16 mouse cellular contexts compared by ENCODE assay signal in genomic region chr6:72279505-72279904, GRCm38 (mm10). TPM values are rescaled to one million over a fixed set of nuclear protein-coding genes. Genes with fewer than 3 reads are reported as not detected.
DNase-seq lines count a peak whose midpoint lies in the region; ATAC-seq and TF ChIP-seq lines count a peak whose summit lies in the region.
"Had no signal": no experiment of that assay in that cellular context is flagged by ENCODE, and none has a peak within 500 bp of the region (broad histone marks: within the 10 kb centered on the region; RNA-seq: fewer than 3 reads in every experiment).

No protein-coding gene starts in this region.

- no peak overlapping the region for H3K4me2 ChIP-seq in intestine, embryonic 15.5 days (replicated peaks)
- H3K4me2 ChIP-seq in intestine, postnatal 0 days (replicated peaks; ENCODE audit: low read depth) = no peak overlapping the region
- peak overlapping the region; percentile 62 for H3K4me2 ChIP-seq in liver, embryonic 15.5 days
- no peak overlapping the region for H3K4me2 ChIP-seq in stomach, postnatal 0 days (replicated peaks; ENCODE audit: low read depth)
- H3K4me2 ChIP-seq: midbrain, embryonic 11.5 days had no signal

- H3K36me3 ChIP-seq in intestine, embryonic 15.5 days = no peaks in the 10 kb centered on the region
- H3K36me3 ChIP-seq in intestine, postnatal 0 days (ENCODE audit: control insufficient read depth, insufficient read depth) = no peaks in the 10 kb centered on the region
- no peaks in the 10 kb centered on the region for H3K36me3 ChIP-seq in liver, embryonic 15.5 days (replicated peaks)
- no peaks in the 10 kb centered on the region for H3K36me3 ChIP-seq in stomach, postnatal 0 days (ENCODE audit: control insufficient read depth, insufficient read depth, low read length)

- DNase-seq in stomach, postnatal 0 days (ENCODE audit: low spot score) = peak; percentile 56
- DNase-seq in lung, postnatal 14 days = no peak
- DNase-seq in layer of hippocampus, adult 8-10 months (ENCODE audit: low spot score in 2 of 2) = no peak
- DNase-seq: adrenal gland, postnatal 36 days; cerebellum, adult 18-20 months; kidney, adult 11 months; kidney, postnatal 25 days had no signal

- no peak for TF ChIP-seq EP300 in stomach, postnatal 0 days (optimal IDR thresholded peaks at IDR 0.05)

- ATAC-seq in intestine, embryonic 15.5 days = peak; percentile 64; the same call in 1 of the 2 replicates
- no peak for ATAC-seq in intestine, postnatal 0 days
- peak; percentile 52 for ATAC-seq in common myeloid progenitor, adult 5-6 weeks (replicated peaks; ENCODE audit: low read depth, poor library complexity, severe bottlenecking)
- peak; percentile 89 for ATAC-seq in liver, embryonic 15.5 days (ENCODE audit: insufficient read depth)
- no peak for ATAC-seq in stomach, postnatal 0 days (ENCODE audit: low FRiP score, low TSS enrichment)
- ATAC-seq: activated CD4-positive, CD25-positive, alpha-beta regulatory T cell, adult 4 months had no signal

- no peaks in the 10 kb centered on the region for H3K9me3 ChIP-seq in intestine, embryonic 15.5 days
- no peaks in the 10 kb centered on the region for H3K9me3 ChIP-seq in intestine, postnatal 0 days (ENCODE audit: control insufficient read depth)
- H3K9me3 ChIP-seq in liver, embryonic 15.5 days (replicated peaks) = 0 out of 2 replicates have a peak, but pooled peaks cover 3% of the 10 kb centered on the region
- no peaks in the 10 kb centered on the region for H3K9me3 ChIP-seq in stomach, postnatal 0 days (ENCODE audit: control insufficient read depth, low read length)

- no peak overlapping the region for H3K4me3 ChIP-seq in intestine, embryonic 15.5 days (replicated peaks)
- H3K4me3 ChIP-seq in intestine, postnatal 0 days (ENCODE audit: low read depth, low read length) = no peak overlapping the region
- peak overlapping the region; percentile 15; the same call in 1 of the 2 replicates for H3K4me3 ChIP-seq in liver, embryonic 15.5 days (replicated peaks)
- H3K4me3 ChIP-seq in stomach, postnatal 0 days (ENCODE audit: low read depth, low read length) = no peak overlapping the region

- 64% methylated on average over 7 of the region's 7 CpGs for WGBS in intestine, embryonic 15.5 days
- WGBS in intestine, postnatal 0 days = 39% methylated on average over 7 of the region's 7 CpGs
- 18% methylated on average over 7 of the region's 7 CpGs for WGBS in liver, embryonic 15.5 days (ENCODE audit: insufficient replicate concordance)
- 54% methylated on average over 7 of the region's 7 CpGs for WGBS in stomach, postnatal 0 days

- no peak overlapping the region for H3K9ac ChIP-seq in intestine, embryonic 15.5 days
- H3K9ac ChIP-seq in intestine, postnatal 0 days (ENCODE audit: low read depth, low read length) = no peak overlapping the region
- H3K9ac ChIP-seq in liver, embryonic 15.5 days = peak overlapping the region; percentile 47
- H3K9ac ChIP-seq in stomach, postnatal 0 days (ENCODE audit: low read length) = no peak overlapping the region

- H3K27ac ChIP-seq in intestine, embryonic 15.5 days = no peak overlapping the region
- no peak overlapping the region for H3K27ac ChIP-seq in intestine, postnatal 0 days (ENCODE audit: low read depth, low read length)
- H3K27ac ChIP-seq in liver, embryonic 15.5 days (replicated peaks) = peak overlapping the region; percentile 95
- H3K27ac ChIP-seq in stomach, postnatal 0 days (replicated peaks) = no peak overlapping the region

- TF ChIP-seq CTCF in intestine, postnatal 0 days (IDR thresholded peaks at IDR 0.05; ENCODE audit: low read depth) = no peak
- no peak for TF ChIP-seq CTCF in stomach, postnatal 0 days (IDR thresholded peaks at IDR 0.05; ENCODE audit: low read depth)

- H3K4me1 ChIP-seq in intestine, embryonic 15.5 days (replicated peaks) = no peaks in the 10 kb centered on the region
- H3K4me1 ChIP-seq in intestine, postnatal 0 days (replicated peaks; ENCODE audit: control insufficient read depth, insufficient read depth, low read length) = no peaks in the 10 kb centered on the region
- H3K4me1 ChIP-seq in liver, embryonic 15.5 days (replicated peaks) = peaks cover 71% of the 10 kb centered on the region
- no peaks in the 10 kb centered on the region for H3K4me1 ChIP-seq in stomach, postnatal 0 days (replicated peaks; ENCODE audit: control insufficient read depth, insufficient read depth)

- no peaks in the 10 kb centered on the region for H3K27me3 ChIP-seq in intestine, embryonic 15.5 days (replicated peaks)
- no peaks in the 10 kb centered on the region for H3K27me3 ChIP-seq in intestine, postnatal 0 days (replicated peaks; ENCODE audit: control insufficient read depth, insufficient read depth, low read length)
- no peaks in the 10 kb centered on the region for H3K27me3 ChIP-seq in liver, embryonic 15.5 days
- H3K27me3 ChIP-seq in stomach, postnatal 0 days (ENCODE audit: control insufficient read depth, insufficient read depth, low read length) = no peaks in the 10 kb centered on the region

RNA-seq across cellular contexts. Expression of gene Sftpb, which starts 24.9 kb away (rescaled TPM):
- polyA plus RNA-seq in intestine, embryonic 15.5 days (2015; fragmentation: Nextera tagmentation; extraction: Ambion mirVana) = not detected in 2 replicates
- polyA plus RNA-seq in intestine, postnatal 0 days (2015; fragmentation: Nextera tagmentation; extraction: Ambion mirVana) = 0.09 and 0.35 TPM in 2 replicates
- not detected in 2 replicates for total RNA-seq in common myeloid progenitor, adult 5-6 weeks (2017)
- not detected in 2 replicates for polyA plus RNA-seq in liver, embryonic 15.5 days (2015; fragmentation: Nextera tagmentation; extraction: Ambion mirVana)
- not detected in 2 replicates for polyA plus RNA-seq in stomach, postnatal 0 days (2015; fragmentation: Nextera tagmentation; extraction: Ambion mirVana)
- not detected for total RNA-seq in layer of hippocampus, adult 8-10 months (2022)
- total RNA-seq: adrenal gland, postnatal 36 days; layer of hippocampus, postnatal 14 days had no signal
- polyA plus RNA-seq: activated CD4-positive, CD25-positive, alpha-beta regulatory T cell, adult 4 months; hindbrain, embryonic 11.5 days; limb, embryonic 11.5 days; midbrain, embryonic 11.5 days had no signal

RNA-seq across cellular contexts. Expression of gene Atoh8, which starts 44.1 kb away (rescaled TPM):
- 9.4 and 9.6 TPM in 2 replicates for polyA plus RNA-seq in intestine, embryonic 15.5 days (2015; fragmentation: Nextera tagmentation; extraction: Ambion mirVana)
- 3.7 and 4.5 TPM in 2 replicates for polyA plus RNA-seq in intestine, postnatal 0 days (2015; fragmentation: Nextera tagmentation; extraction: Ambion mirVana)
- 0.39 and 0.82 TPM in 2 replicates for total RNA-seq in common myeloid progenitor, adult 5-6 weeks (2017)
- 0.88 and 0.96 TPM in 2 replicates for polyA plus RNA-seq in liver, embryonic 15.5 days (2015; fragmentation: Nextera tagmentation; extraction: Ambion mirVana)
- 5.5 and 6.0 TPM in 2 replicates for polyA plus RNA-seq in stomach, postnatal 0 days (2015; fragmentation: Nextera tagmentation; extraction: Ambion mirVana)
- 1 to 10 TPM; 2.5 to 3.4 (median 3.3) TPM for total RNA-seq in layer of hippocampus, adult 8-10 months (2022)
- polyA plus RNA-seq: activated CD4-positive, CD25-positive, alpha-beta regulatory T cell, adult 4 months had no signal

Comparison
In these comparisons a context has a peak if more than half of its experiments do, and no peak if none do; other contexts are left out.
1. ATAC-seq: peak in intestine, embryonic 15.5 days (single experiment), common myeloid progenitor, adult 5-6 weeks (single experiment) and liver, embryonic 15.5 days (single experiment); none in intestine, postnatal 0 days (single experiment) and stomach, postnatal 0 days (single experiment).